Comparison of ENCODE assay signal across 11 mouse cellular contexts in the genomic region with DNA sequence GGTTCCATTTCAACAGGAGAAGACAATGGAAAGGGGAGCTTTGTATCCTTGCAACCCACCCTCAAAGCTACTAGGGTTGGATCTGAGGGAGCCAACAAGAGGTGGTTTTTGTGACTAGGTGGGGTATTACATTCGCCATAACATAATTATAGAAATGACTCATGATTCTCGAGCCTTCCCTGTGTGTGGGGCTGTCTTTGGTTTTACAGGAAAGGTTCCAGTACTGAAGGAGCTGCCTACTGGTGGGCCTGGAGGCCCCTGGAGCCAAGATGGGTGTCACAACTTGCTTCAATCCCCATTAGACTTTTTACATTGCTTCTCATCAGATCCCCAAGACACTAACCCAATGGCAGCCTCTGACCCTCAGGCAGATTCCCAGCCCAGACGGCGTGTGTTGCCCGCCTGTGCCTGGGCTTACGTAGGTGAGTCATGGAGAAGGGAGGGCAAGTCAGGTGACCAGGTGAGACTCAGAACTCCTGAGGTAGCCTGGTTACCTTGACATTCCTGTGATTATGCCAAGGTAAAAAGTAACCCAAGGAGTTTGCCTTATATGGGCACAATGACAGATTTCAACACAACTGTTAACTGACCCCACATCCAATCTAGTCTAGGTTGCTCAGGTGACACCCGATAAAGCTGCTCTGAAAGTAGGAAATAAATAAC. TPM values are rescaled to one million over a fixed set of nuclear protein-coding genes. Genes with fewer than 3 reads are reported as not detected.
DNase-seq lines count a peak whose midpoint lies in the region; ATAC-seq and TF ChIP-seq lines count a peak whose summit lies in the region.
"Had no signal": no experiment of that assay in that cellular context is flagged by ENCODE, and none has a peak within 500 bp of the region (broad histone marks: within the 10 kb centered on the region; RNA-seq: fewer than 3 reads in every experiment).

No protein-coding gene starts in this region.

- peak overlapping the region; percentile 81 for H3K27ac ChIP-seq in intestine, embryonic 15.5 days
- H3K27ac ChIP-seq in limb, embryonic 14.5 days (replicated peaks; ENCODE audit: low read depth, low read length) = peak overlapping the region; percentile 65; the same call in 1 of the 2 replicates
- H3K27ac ChIP-seq: hindbrain, embryonic 15.5 days had no signal

- H3K27me3 ChIP-seq in intestine, embryonic 15.5 days (replicated peaks) = no peaks in the 10 kb centered on the region
- H3K27me3 ChIP-seq in limb, embryonic 14.5 days (ENCODE audit: control insufficient read depth, insufficient read depth, low read length) = no peaks in the 10 kb centered on the region
- H3K27me3 ChIP-seq: hindbrain, embryonic 15.5 days; megakaryocyte, embryonic 14.5 days had no signal

- no peak overlapping the region for H3K4me2 ChIP-seq in intestine, embryonic 15.5 days (replicated peaks)
- H3K4me2 ChIP-seq in limb, embryonic 14.5 days (replicated peaks; ENCODE audit: low read depth, low read length, severe bottlenecking) = no peak overlapping the region
- H3K4me2 ChIP-seq: hindbrain, embryonic 15.5 days had no signal

- 62% methylated on average over 7 of the region's 7 CpGs for WGBS in intestine, embryonic 15.5 days
- WGBS in limb, embryonic 14.5 days = 73% methylated on average over 7 of the region's 7 CpGs

- no peaks in the 10 kb centered on the region for H3K9me3 ChIP-seq in intestine, embryonic 15.5 days
- H3K9me3 ChIP-seq in limb, embryonic 14.5 days (ENCODE audit: control insufficient read depth, low read length) = no peaks in the 10 kb centered on the region
- H3K9me3 ChIP-seq: hindbrain, embryonic 15.5 days; megakaryocyte, embryonic 14.5 days had no signal

- DNase-seq in frontal cortex, postnatal 36 days (ENCODE audit: low spot score in 2 of 2) = no peak
- DNase-seq in 3T3-L1 (ENCODE audit: low read depth, low spot score) = peak; percentile 62
- DNase-seq in limb, embryonic 14.5 days (ENCODE audit: low spot score) = no peak
- DNase-seq in cerebellum, adult 18-20 months = no peak
- no peak for DNase-seq in left cerebral cortex, adult 11 months (ENCODE audit: low spot score)
- DNase-seq in urinary bladder, adult 2 months (ENCODE audit: low spot score) = no peak
- DNase-seq: right cerebral cortex, adult 18-20 months had no signal

- no peak overlapping the region for H3K9ac ChIP-seq in intestine, embryonic 15.5 days
- H3K9ac ChIP-seq in limb, embryonic 14.5 days (ENCODE audit: low read depth, low read length, severe bottlenecking) = no peak overlapping the region
- H3K9ac ChIP-seq: hindbrain, embryonic 15.5 days had no signal

- TF ChIP-seq POLR2A in limb, embryonic 14.5 days (IDR thresholded peaks at IDR 0.05; ENCODE audit: borderline replicate concordance, extremely low read depth, insufficient read depth, insufficient read length) = no peak

- H3K4me1 ChIP-seq in intestine, embryonic 15.5 days (replicated peaks) = peaks cover 53% of the 10 kb centered on the region
- peaks cover 23% of the 10 kb centered on the region for H3K4me1 ChIP-seq in limb, embryonic 14.5 days (ENCODE audit: control insufficient read depth, insufficient read depth, low read length)

- H3K4me3 ChIP-seq in intestine, embryonic 15.5 days (replicated peaks) = no peak overlapping the region
- no peak overlapping the region for H3K4me3 ChIP-seq in limb, embryonic 14.5 days (replicated peaks; ENCODE audit: low read length)
- H3K4me3 ChIP-seq: hindbrain, embryonic 15.5 days; megakaryocyte, embryonic 14.5 days had no signal

- no peaks in the 10 kb centered on the region for H3K36me3 ChIP-seq in intestine, embryonic 15.5 days
- H3K36me3 ChIP-seq in limb, embryonic 14.5 days (ENCODE audit: control insufficient read depth, insufficient read depth, low read length) = 0 out of 2 replicates have a peak, but pooled peaks cover 7% of the 10 kb centered on the region
- H3K36me3 ChIP-seq: hindbrain, embryonic 15.5 days had no signal

- peak; percentile 50; the same call in 1 of the 2 replicates for ATAC-seq in frontal cortex, adult (ENCODE audit: low TSS enrichment)
- ATAC-seq in intestine, embryonic 15.5 days = peak; percentile 87
- no peak for ATAC-seq in limb, embryonic 14.5 days (ENCODE audit: low FRiP score, low read depth)

RNA-seq across cellular contexts. Expression of gene Actn4, which starts 31.0 kb away (rescaled TPM):
- polyA plus RNA-seq in intestine, embryonic 15.5 days (2015; fragmentation: Nextera tagmentation; extraction: Ambion mirVana) = 340 and 361 TPM in 2 replicates
- 268 and 299 TPM in 2 replicates for polyA plus RNA-seq in limb, embryonic 14.5 days (2012; rRNA removed)
- 295 and 304 TPM in 2 replicates for polyA plus RNA-seq in limb, embryonic 14.5 days (2014; fragmentation: Nextera tagmentation; extraction: Ambion mirVana)
- 285 and 345 TPM in 2 replicates for polyA plus RNA-seq in urinary bladder, adult 2 months (2012; rRNA removed)

RNA-seq across cellular contexts. Expression of gene Capn12, which starts 49.9 kb away (rescaled TPM):
- 0.30 TPM in 2 replicates for polyA plus RNA-seq in intestine, embryonic 15.5 days (2015; fragmentation: Nextera tagmentation; extraction: Ambion mirVana)
- 0.19 and 0.25 TPM in 2 replicates for polyA plus RNA-seq in limb, embryonic 14.5 days (2012; rRNA removed)
- 0.58 and 0.94 TPM in 2 replicates for polyA plus RNA-seq in limb, embryonic 14.5 days (2014; fragmentation: Nextera tagmentation; extraction: Ambion mirVana)
- 0.66 and 0.73 TPM in 2 replicates for polyA plus RNA-seq in urinary bladder, adult 2 months (2012; rRNA removed)

RNA-seq across cellular contexts. Expression of gene Eif3k, which starts 50.5 kb away (rescaled TPM):
- polyA plus RNA-seq in intestine, embryonic 15.5 days (2015; fragmentation: Nextera tagmentation; extraction: Ambion mirVana) = 359 and 375 TPM in 2 replicates
- polyA plus RNA-seq in limb, embryonic 14.5 days (2012; rRNA removed) = 473 and 518 TPM in 2 replicates
- 450 TPM in 2 replicates for polyA plus RNA-seq in limb, embryonic 14.5 days (2014; fragmentation: Nextera tagmentation; extraction: Ambion mirVana)
- 368 and 380 TPM in 2 replicates for polyA plus RNA-seq in urinary bladder, adult 2 months (2012; rRNA removed)

RNA-seq across cellular contexts. Expression of gene Map4k1, which starts 50.7 kb away (rescaled TPM):
- 6.3 and 7.7 TPM in 2 replicates for polyA plus RNA-seq in intestine, embryonic 15.5 days (2015; fragmentation: Nextera tagmentation; extraction: Ambion mirVana)
- 9.3 and 9.5 TPM in 2 replicates for polyA plus RNA-seq in limb, embryonic 14.5 days (2012; rRNA removed)
- 6.4 and 7.0 TPM in 2 replicates for polyA plus RNA-seq in limb, embryonic 14.5 days (2014; fragmentation: Nextera tagmentation; extraction: Ambion mirVana)
- polyA plus RNA-seq in urinary bladder, adult 2 months (2012; rRNA removed) = 3.6 and 3.8 TPM in 2 replicates
